Mouse (Mus musculus): ENCODE data around the gene Gm29666.
A peak's percentile ranks its signal among the peaks of the same experiment; 100 is the strongest.

Gm29666 gene

GRCm38 (mm10) chr15:84919938-84920337 lies at the start of gene Gm29666:
Gene Gm29666, minus strand, starts transcription at chr15:84920038.
- DNase-seq (ENCODE audit: low spot score in 2 of 2): no peak

- no peak for DNase-seq (ENCODE audit: low spot score in 2 of 2)
Measured at GRCm38 (mm10) chr15:84968534-84968933, 48.7 kb upstream of the Gm29666 start.

- no peak for DNase-seq (ENCODE audit: low spot score in 2 of 2)
Measured at GRCm38 (mm10) chr15:84965575-84966360, 45.9 kb upstream of the Gm29666 start.

GRCm38 (mm10) chr15:84964771-84965170 lies 44.9 kb upstream of the Gm29666 start:
- DNase-seq (ENCODE audit: low spot score in 2 of 2): no peak

- DNase-seq (ENCODE audit: low spot score in 2 of 2): no peak
Measured at GRCm38 (mm10) chr15:84962518-84962917, 42.7 kb upstream of the Gm29666 start.

GRCm38 (mm10) chr15:84960692-84961091 lies 40.9 kb upstream of the Gm29666 start:
- DNase-seq (ENCODE audit: low spot score in 2 of 2): peak in 1 of 2 experiments; percentile 29

GRCm38 (mm10) chr15:84959891-84960290 lies 40.1 kb upstream of the Gm29666 start:
- DNase-seq (ENCODE audit: low spot score in 2 of 2): no peak

GRCm38 (mm10) chr15:84958331-84958730 lies 38.5 kb upstream of the Gm29666 start:
- no peak for DNase-seq (ENCODE audit: low spot score in 2 of 2)

GRCm38 (mm10) chr15:84957851-84958250 lies 38.0 kb upstream of the Gm29666 start:
- no peak for DNase-seq (ENCODE audit: low spot score in 2 of 2)

GRCm38 (mm10) chr15:84953259-84953658 lies 33.4 kb upstream of the Gm29666 start:
- no peak for DNase-seq (ENCODE audit: low spot score in 2 of 2)

GRCm38 (mm10) chr15:84950053-84950452 lies 30.2 kb upstream of the Gm29666 start:
- no peak for DNase-seq (ENCODE audit: low spot score in 2 of 2)

GRCm38 (mm10) chr15:84948990-84949389 lies 29.2 kb upstream of the Gm29666 start:
- DNase-seq (ENCODE audit: low spot score in 2 of 2): no peak

GRCm38 (mm10) chr15:84944319-84944718 lies 24.5 kb upstream of the Gm29666 start:
- DNase-seq (ENCODE audit: low spot score in 2 of 2): no peak

GRCm38 (mm10) chr15:84942647-84943285 lies 22.9 kb upstream of the Gm29666 start:
- DNase-seq (ENCODE audit: low spot score in 2 of 2): no peak

- no peak for DNase-seq (ENCODE audit: low spot score in 2 of 2)
Measured at GRCm38 (mm10) chr15:84940102-84940501, 20.3 kb upstream of the Gm29666 start.

- DNase-seq (ENCODE audit: low spot score in 2 of 2): no peak
Measured at GRCm38 (mm10) chr15:84934901-84935300, 15.1 kb upstream of the Gm29666 start.

GRCm38 (mm10) chr15:84932351-84932750 lies 12.5 kb upstream of the Gm29666 start:
- no peak for DNase-seq (ENCODE audit: low spot score in 2 of 2)

GRCm38 (mm10) chr15:84925495-84926018 lies 5.7 kb upstream of the Gm29666 start:
- DNase-seq (ENCODE audit: low spot score in 2 of 2): no peak

- no peak for DNase-seq (ENCODE audit: low spot score in 2 of 2)
Measured at GRCm38 (mm10) chr15:84924781-84925315, 5.0 kb upstream of the Gm29666 start.

GRCm38 (mm10) chr15:84923508-84924181 lies 3.8 kb upstream of the Gm29666 start:
- DNase-seq (ENCODE audit: low spot score in 2 of 2): no peak

GRCm38 (mm10) chr15:84922884-84923507 lies 3.2 kb upstream of the Gm29666 start, which contains the start of gene Nup50:
Gene Nup50, plus strand, starts transcription at chr15:84923411.
- DNase-seq (ENCODE audit: low spot score in 2 of 2): peak; percentile 100

GRCm38 (mm10) chr15:84913201-84913600 lies 6.6 kb downstream of the Gm29666 start:
- no peak for DNase-seq (ENCODE audit: low spot score in 2 of 2)
